Mouse (Mus musculus): ENCODE data around the gene Barhl2. TPM values are rescaled to one million over a fixed set of nuclear protein-coding genes. Genes with fewer than 3 reads are reported as not detected.

Barhl2 gene
- total and polyA plus RNA-seq, 3 experiments: not detected

- Histone ChIP-seq H3K79me2 (replicated peaks; ENCODE audit: control insufficient read depth, insufficient read depth, low read length) (no peaks in the 10 kb centered on the region), H3K4me3 (no peak overlapping the region), H3K27me3 (ENCODE audit: control insufficient read depth, insufficient read depth, low read length) (no peaks in the 10 kb centered on the region), H3K4me1 (ENCODE audit: control insufficient read depth, insufficient read depth, low read length) (no peaks in the 10 kb centered on the region), H3K36me3 (ENCODE audit: control insufficient read depth, insufficient read depth, low read length) (no peaks in the 10 kb centered on the region), H3K9ac (ENCODE audit: low read depth, low read length) (no peak overlapping the region), H3K27ac (no peak overlapping the region)
- intact Hi-C loops (cut with DNase I): no loop called here
- TF ChIP-seq POLR2A (IDR thresholded peaks at IDR 0.05; ENCODE audit: insufficient read depth, low read depth, low read length) (no peak), EP300 (IDR thresholded peaks at IDR 0.05; ENCODE audit: insufficient read depth, low read depth, low read length) (no peak)
- 76% methylated on average over 2 of the region's 2 CpGs for WGBS
- no peak for DNase-seq
These were observed 55.2 kb downstream of the Barhl2 start for GRCm38 (mm10) chr5:106402761-106403160.

Other genes with a start within 250 kb of the Barhl2 start
- not detected for gene Gm17304, start 150.9 kb upstream of the Barhl2 start, total RNA-seq (2021)
- not detected in 2 replicates for gene Gm17304, start 150.9 kb upstream of the Barhl2 start, polyA plus RNA-seq (2012; rRNA removed)
- gene Zfp644, start 239.1 kb upstream of the Barhl2 start, total RNA-seq (2021): 10 to 100 TPM; 53.7 to 58.9 TPM
- gene Zfp644, start 239.1 kb upstream of the Barhl2 start, polyA plus RNA-seq (2012; rRNA removed): 9.5 and 20.1 TPM in 2 replicates